Mouse (Mus musculus) kidney, postnatal 14 days (tissue): ENCODE data around the gene Adam17.

Experiments used
- DNase-seq: peaks from one replicate; pipeline ENCODE4 v3.0.0; 2022; ENCODE audit warnings: mixed read lengths

The Adam17 gene

DNA sequence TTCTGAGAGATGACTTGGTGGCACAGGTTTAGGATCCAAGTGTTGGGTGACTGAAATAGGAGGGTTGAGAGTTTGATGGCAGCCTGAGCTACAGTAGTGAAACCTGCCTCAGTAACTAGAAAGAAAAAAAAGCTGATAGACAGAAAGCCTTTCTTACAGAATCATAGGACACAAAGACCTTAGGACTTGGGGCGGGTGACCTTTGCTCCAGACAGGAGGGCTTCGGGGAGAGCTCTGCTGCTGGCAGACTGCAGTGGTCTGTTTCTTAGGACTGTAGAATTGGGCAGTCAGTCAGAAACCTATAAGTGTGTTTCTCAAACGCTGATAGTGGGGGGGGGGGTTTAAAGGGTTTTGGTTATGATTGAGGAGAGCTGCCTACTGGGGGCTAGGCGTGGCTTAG is 67.7 kb downstream of the Adam17 start:
- DNase-seq: peak; percentile 45

GRCm38 (mm10) chr12:21302361-21302783 is 71.1 kb downstream of the Adam17 start:
- DNase-seq: peak; percentile 75

DNA sequence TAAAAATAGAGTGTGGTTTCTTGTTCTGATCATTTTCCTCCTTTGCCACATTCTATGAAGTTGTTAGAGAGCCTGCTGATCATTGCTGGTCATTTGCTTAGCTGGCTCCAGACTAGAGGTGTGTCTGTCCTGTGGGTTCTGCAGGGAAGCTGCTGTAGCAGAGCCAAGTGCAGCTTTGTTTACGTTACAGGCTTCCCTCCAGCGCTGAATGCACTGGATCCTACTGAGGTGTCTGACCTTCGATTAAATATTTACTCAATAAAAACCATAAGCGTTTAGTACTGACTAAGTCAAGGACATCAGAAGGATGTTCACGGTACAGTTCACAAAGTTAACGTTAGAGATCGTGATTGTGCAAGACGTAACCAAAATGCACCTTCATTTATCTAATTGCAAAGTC is 71.5 kb downstream of the Adam17 start:
- peak; percentile 73 for DNase-seq

GRCm38 (mm10) chr12:21301324-21301723 is 72.1 kb downstream of the Adam17 start:
- DNase-seq: no peak

DNA sequence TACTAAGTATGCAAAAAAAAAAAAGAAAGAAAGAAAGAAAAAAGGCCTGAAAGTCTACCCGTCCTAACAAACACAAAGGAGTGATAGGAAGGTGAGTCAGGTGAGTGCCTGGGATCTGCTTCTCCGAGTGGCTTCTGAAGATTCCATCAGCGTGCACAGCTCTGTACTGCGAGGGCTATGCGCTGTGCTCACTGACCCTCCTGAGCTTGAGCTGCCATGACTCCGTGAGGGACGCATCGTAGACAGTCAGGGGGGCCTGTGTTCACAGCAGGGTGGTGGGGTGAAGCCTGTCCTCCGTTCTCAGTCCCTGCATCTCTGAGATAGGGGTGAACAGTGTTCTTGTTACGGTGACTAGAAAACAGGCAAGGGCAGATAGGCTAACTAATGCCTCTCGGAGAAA is 74.6 kb downstream of the Adam17 start:
- DNase-seq: no peak

GRCm38 (mm10) chr12:21289651-21290050 is 83.8 kb downstream of the Adam17 start:
- no peak for DNase-seq

GRCm38 (mm10) chr12:21288716-21289395 is 84.6 kb downstream of the Adam17 start:
- no peak for DNase-seq

- peak; percentile 23 for DNase-seq
These were observed 86.5 kb downstream of the Adam17 start for GRCm38 (mm10) chr12:21286712-21287650.

DNA sequence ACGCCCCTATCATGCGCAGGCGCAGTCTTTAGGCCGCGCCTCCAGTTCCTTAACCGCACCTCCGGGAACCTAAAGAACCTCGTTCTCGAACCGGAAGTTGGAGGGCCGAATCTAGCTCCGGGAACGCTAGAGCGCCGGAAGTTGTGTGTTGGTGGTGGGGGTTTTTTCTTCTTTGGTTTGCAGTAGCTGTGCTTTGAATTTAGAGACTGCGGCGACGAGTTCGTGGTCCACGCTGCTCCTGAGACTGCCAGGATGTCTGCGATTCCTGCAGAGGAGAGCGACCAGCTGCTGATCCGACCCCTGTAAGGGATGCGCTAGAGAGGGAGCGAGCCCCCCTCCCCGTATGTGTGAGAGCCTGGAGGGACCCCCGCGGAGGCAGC is 87.2 kb downstream of the Adam17 start, which contains the start of gene Itgb1bp1:
Gene Itgb1bp1 (minus strand): TSS at position 42 of the 380 bp plus-strand sequence.
- DNase-seq: peak; percentile 99

- no peak for DNase-seq
These were observed 87.8 kb downstream of the Adam17 start for GRCm38 (mm10) chr12:21285508-21286242.

- DNase-seq: no peak
These were observed 88.5 kb downstream of the Adam17 start, which contains the start of gene Cpsf3 for GRCm38 (mm10) chr12:21284761-21285441. Gene Cpsf3, plus strand, starts transcription at chr12:21285391.

- DNase-seq: no peak
These were observed 96.0 kb downstream of the Adam17 start for GRCm38 (mm10) chr12:21277352-21277864.

- DNase-seq: no peak
These were observed 99.0 kb downstream of the Adam17 start for GRCm38 (mm10) chr12:21274446-21274845.
